Mouse (Mus musculus): ENCODE results near the gene Smim22. TPM values are rescaled to one million over a fixed set of nuclear protein-coding genes. Genes with fewer than 3 reads are reported as not detected.

Smim22 gene
- polyA plus RNA-seq, 1 experiment from 2014 or later: 4.8 TPM

- DNase-seq (ENCODE audit: low spot score) (peak; percentile 95), ATAC-seq (replicated peaks; ENCODE audit: low FRiP score) (peak; percentile 91)
- peak within 1 kb of the TSS; percentile 98 for H3K4me2 ChIP-seq
- H3K9ac ChIP-seq (ENCODE audit: low read depth, low read length): peak within 1 kb of the TSS; percentile 63
- peak within 1 kb of the TSS; percentile 66 for H3K4me3 ChIP-seq (ENCODE audit: low read depth, low read length)
- H3K36me3 ChIP-seq (ENCODE audit: control insufficient read depth, insufficient read depth, low read length): peaks cover 18% of the 10 kb centered on the region
- H3K27me3 ChIP-seq (replicated peaks; ENCODE audit: control insufficient read depth, insufficient read depth, low read length): no peaks in the 10 kb centered on the region
- H3K27ac ChIP-seq (ENCODE audit: low read depth, low read length): peak within 1 kb of the TSS; percentile 2; the same call in 1 of the 2 replicates
- WGBS: 1% methylated on average over 62 of the region's 63 CpGs
- H3K4me1 ChIP-seq (replicated peaks; ENCODE audit: control insufficient read depth, insufficient read depth, low read length): peaks cover 17% of the 10 kb centered on the region
- H3K9me3 ChIP-seq (ENCODE audit: control insufficient read depth, low read length): no peaks in the 10 kb centered on the region
These were observed 6.2 kb downstream of the Smim22 start, which contains the start of gene Rogdi for GRCm38 (mm10) chr16:5013054-5013838. Gene Rogdi, minus strand, starts transcription at chr16:5013553.

GRCm38 (mm10) chr16:5014578-5014977 lies 7.5 kb downstream of the Smim22 start:
- H3K4me2 ChIP-seq: no peak overlapping the region
- peaks cover 17% of the 10 kb centered on the region for H3K4me1 ChIP-seq (replicated peaks; ENCODE audit: control insufficient read depth, insufficient read depth, low read length)
- peaks cover 31% of the 10 kb centered on the region for H3K36me3 ChIP-seq (ENCODE audit: control insufficient read depth, insufficient read depth, low read length)
- ATAC-seq (replicated peaks; ENCODE audit: low FRiP score) (no peak), DNase-seq (ENCODE audit: low spot score) (no peak)
- H3K9me3 ChIP-seq (ENCODE audit: control insufficient read depth, low read length): no peaks in the 10 kb centered on the region
- WGBS: 82% methylated on average over 4 of the region's 4 CpGs
- no peak overlapping the region for H3K27ac ChIP-seq (ENCODE audit: low read depth, low read length)
- no peak overlapping the region for H3K9ac ChIP-seq (ENCODE audit: low read depth, low read length)
- no peak overlapping the region for H3K4me3 ChIP-seq (ENCODE audit: low read depth, low read length)
- H3K27me3 ChIP-seq (replicated peaks; ENCODE audit: control insufficient read depth, insufficient read depth, low read length): no peaks in the 10 kb centered on the region

- Histone ChIP-seq H3K4me1 (replicated peaks; ENCODE audit: control insufficient read depth, insufficient read depth, low read length) (no peaks in the 10 kb centered on the region), H3K4me2 (no peak overlapping the region)
- WGBS: 95% methylated on average over 3 of the region's 3 CpGs
These were observed 16.9 kb downstream of the Smim22 start for GRCm38 (mm10) chr16:5024021-5024420.

GRCm38 (mm10) chr16:5029847-5030246 lies 22.8 kb downstream of the Smim22 start:
- Histone ChIP-seq H3K4me3 (ENCODE audit: low read depth, low read length) (no peak overlapping the region), H3K9ac (ENCODE audit: low read depth, low read length) (no peak overlapping the region), H3K27me3 (replicated peaks; ENCODE audit: control insufficient read depth, insufficient read depth, low read length) (no peaks in the 10 kb centered on the region), H3K4me2 (no peak overlapping the region), H3K9me3 (ENCODE audit: control insufficient read depth, low read length) (no peaks in the 10 kb centered on the region), H3K4me1 (replicated peaks; ENCODE audit: control insufficient read depth, insufficient read depth, low read length) (no peaks in the 10 kb centered on the region), H3K36me3 (ENCODE audit: control insufficient read depth, insufficient read depth, low read length) (peaks cover 59% of the 10 kb centered on the region), H3K27ac (ENCODE audit: low read depth, low read length) (no peak overlapping the region)
- ATAC-seq (replicated peaks; ENCODE audit: low FRiP score) (no peak), DNase-seq (ENCODE audit: low spot score) (no peak)
- 55% methylated on average over 2 of the region's 2 CpGs for WGBS

More at GRCm38 (mm10) chr16:5024021-5024420, 16.9 kb downstream of the Smim22 start:
- H3K36me3 ChIP-seq (ENCODE audit: control insufficient read depth, insufficient read depth, low read length): peaks cover 58% of the 10 kb centered on the region
- H3K9ac ChIP-seq (ENCODE audit: low read depth, low read length): no peak overlapping the region
- no peaks in the 10 kb centered on the region for H3K9me3 ChIP-seq (ENCODE audit: control insufficient read depth, low read length)
- H3K27me3 ChIP-seq (replicated peaks; ENCODE audit: control insufficient read depth, insufficient read depth, low read length): no peaks in the 10 kb centered on the region
- ATAC-seq (replicated peaks; ENCODE audit: low FRiP score): no peak
- DNase-seq (ENCODE audit: low spot score): no peak
- H3K4me3 ChIP-seq (ENCODE audit: low read depth, low read length): no peak overlapping the region
- H3K27ac ChIP-seq (ENCODE audit: low read depth, low read length): no peak overlapping the region

- Histone ChIP-seq H3K4me2 (no peak overlapping the region), H3K36me3 (ENCODE audit: control insufficient read depth, insufficient read depth, low read length) (peaks cover 59% of the 10 kb centered on the region), H3K27me3 (replicated peaks; ENCODE audit: control insufficient read depth, insufficient read depth, low read length) (no peaks in the 10 kb centered on the region), H3K4me1 (replicated peaks; ENCODE audit: control insufficient read depth, insufficient read depth, low read length) (no peaks in the 10 kb centered on the region), H3K27ac (ENCODE audit: low read depth, low read length) (no peak overlapping the region), H3K9ac (ENCODE audit: low read depth, low read length) (no peak overlapping the region), H3K9me3 (ENCODE audit: control insufficient read depth, low read length) (no peaks in the 10 kb centered on the region), H3K4me3 (ENCODE audit: low read depth, low read length) (no peak overlapping the region)
- DNase-seq (ENCODE audit: low spot score): no peak
- no peak for ATAC-seq (replicated peaks; ENCODE audit: low FRiP score)
- 93% methylated on average over 3 of the region's 3 CpGs for WGBS
These were observed 28.5 kb downstream of the Smim22 start for GRCm38 (mm10) chr16:5035591-5035990.

- no peaks in the 10 kb centered on the region for H3K9me3 ChIP-seq (ENCODE audit: control insufficient read depth, low read length)
- DNase-seq (ENCODE audit: low spot score) (no peak), ATAC-seq (replicated peaks; ENCODE audit: low FRiP score) (no peak)
- no peak overlapping the region for H3K4me3 ChIP-seq (ENCODE audit: low read depth, low read length)
- H3K27me3 ChIP-seq (replicated peaks; ENCODE audit: control insufficient read depth, insufficient read depth, low read length): no peaks in the 10 kb centered on the region
- H3K4me2 ChIP-seq: no peak overlapping the region
- H3K4me1 ChIP-seq (replicated peaks; ENCODE audit: control insufficient read depth, insufficient read depth, low read length): no peaks in the 10 kb centered on the region
- H3K27ac ChIP-seq (ENCODE audit: low read depth, low read length): no peak overlapping the region
- WGBS: 93% methylated on average over 5 of the region's 5 CpGs
- H3K9ac ChIP-seq (ENCODE audit: low read depth, low read length): no peak overlapping the region
- H3K36me3 ChIP-seq (ENCODE audit: control insufficient read depth, insufficient read depth, low read length): peaks cover 55% of the 10 kb centered on the region
These were observed 29.7 kb downstream of the Smim22 start for GRCm38 (mm10) chr16:5036649-5037234.

GRCm38 (mm10) chr16:5045322-5045721 lies 38.2 kb downstream of the Smim22 start:
- no peaks in the 10 kb centered on the region for H3K27me3 ChIP-seq (replicated peaks; ENCODE audit: control insufficient read depth, insufficient read depth, low read length)
- H3K9me3 ChIP-seq (ENCODE audit: control insufficient read depth, low read length): no peaks in the 10 kb centered on the region
- no peak for DNase-seq (ENCODE audit: low spot score)
- no peak overlapping the region for H3K9ac ChIP-seq (ENCODE audit: low read depth, low read length)
- H3K27ac ChIP-seq (ENCODE audit: low read depth, low read length): no peak overlapping the region
- H3K4me1 ChIP-seq (replicated peaks; ENCODE audit: control insufficient read depth, insufficient read depth, low read length): peaks cover 9% of the 10 kb centered on the region
- WGBS: 94% methylated on average over 3 of the region's 3 CpGs
- H3K4me3 ChIP-seq (ENCODE audit: low read depth, low read length): no peak overlapping the region
- peaks cover 25% of the 10 kb centered on the region for H3K36me3 ChIP-seq (ENCODE audit: control insufficient read depth, insufficient read depth, low read length)
- ATAC-seq (replicated peaks; ENCODE audit: low FRiP score): no peak
- no peak overlapping the region for H3K4me2 ChIP-seq

- WGBS: under 1% methylated on average over 38 of the region's 38 CpGs
- peak overlapping the region; percentile 94 for H3K9ac ChIP-seq (ENCODE audit: low read depth, low read length)
- H3K9me3 ChIP-seq (ENCODE audit: control insufficient read depth, low read length): no peaks in the 10 kb centered on the region
- peak overlapping the region; percentile 70 for H3K27ac ChIP-seq (ENCODE audit: low read depth, low read length)
- peaks cover 9% of the 10 kb centered on the region for H3K4me1 ChIP-seq (replicated peaks; ENCODE audit: control insufficient read depth, insufficient read depth, low read length)
- peak overlapping the region; percentile 75 for H3K4me3 ChIP-seq (ENCODE audit: low read depth, low read length)
- peak overlapping the region; percentile 87 for H3K4me2 ChIP-seq
- no peak for DNase-seq (ENCODE audit: low spot score)
- H3K36me3 ChIP-seq (ENCODE audit: control insufficient read depth, insufficient read depth, low read length): peaks cover 12% of the 10 kb centered on the region
- peak; percentile 47 for ATAC-seq (replicated peaks; ENCODE audit: low FRiP score)
- H3K27me3 ChIP-seq (replicated peaks; ENCODE audit: control insufficient read depth, insufficient read depth, low read length): no peaks in the 10 kb centered on the region
These were observed 42.2 kb downstream of the Smim22 start for GRCm38 (mm10) chr16:5049182-5049773.
